Mouse (Mus musculus): ENCODE data around the gene Nhs.

The Nhs gene

DNA sequence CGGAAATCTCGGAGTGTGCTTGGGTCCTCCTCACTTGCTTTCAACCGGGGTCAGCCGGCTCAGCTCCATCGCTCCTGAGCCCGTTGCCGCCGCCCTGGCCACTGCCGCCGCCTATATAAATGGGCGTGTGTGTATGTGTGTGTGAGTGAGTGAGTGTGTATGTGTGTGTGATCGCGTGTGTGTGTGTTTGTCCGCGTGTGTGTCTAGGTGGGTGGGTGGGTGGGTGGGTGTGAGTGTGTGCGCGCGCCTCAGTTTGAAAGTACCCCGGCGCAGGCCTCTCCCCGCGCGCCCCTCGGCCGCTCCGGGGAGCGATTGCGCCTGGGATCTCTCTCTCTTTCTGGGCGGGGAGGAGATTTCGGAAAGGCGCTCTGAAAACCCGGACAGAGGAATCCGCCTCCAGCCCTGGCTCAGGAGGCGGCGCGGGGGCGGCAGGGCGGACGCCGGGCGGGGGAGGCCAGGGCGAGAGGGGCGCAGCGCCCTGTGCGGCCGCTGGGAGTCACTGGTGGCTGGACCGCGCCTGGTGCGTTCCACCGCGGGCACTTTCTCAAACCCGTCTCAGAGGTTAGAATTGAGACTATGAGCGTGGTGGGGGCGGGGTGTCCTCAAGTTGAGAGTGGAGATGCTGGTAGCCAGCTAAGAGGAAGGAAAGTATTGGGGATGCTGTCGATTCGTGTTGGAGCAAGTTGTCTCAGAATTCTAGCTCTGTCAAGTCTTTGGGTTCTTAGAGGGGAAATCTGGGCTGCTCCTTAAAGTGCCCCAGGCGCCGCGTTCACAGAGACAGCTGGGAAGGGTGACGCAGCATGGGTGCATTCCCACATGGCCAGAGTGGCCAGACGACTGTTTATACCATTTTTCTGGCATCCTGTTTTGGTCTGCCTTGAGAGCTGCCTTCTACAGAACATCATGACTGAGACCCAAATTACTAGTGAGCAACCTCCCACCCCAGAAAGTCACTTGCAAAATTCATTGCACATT, at the start of gene Nhs:
Gene Nhs, minus strand, starts transcription at position 94 of the 975 bp plus-strand sequence.
- peak; percentile 47 for DNase-seq

DNA sequence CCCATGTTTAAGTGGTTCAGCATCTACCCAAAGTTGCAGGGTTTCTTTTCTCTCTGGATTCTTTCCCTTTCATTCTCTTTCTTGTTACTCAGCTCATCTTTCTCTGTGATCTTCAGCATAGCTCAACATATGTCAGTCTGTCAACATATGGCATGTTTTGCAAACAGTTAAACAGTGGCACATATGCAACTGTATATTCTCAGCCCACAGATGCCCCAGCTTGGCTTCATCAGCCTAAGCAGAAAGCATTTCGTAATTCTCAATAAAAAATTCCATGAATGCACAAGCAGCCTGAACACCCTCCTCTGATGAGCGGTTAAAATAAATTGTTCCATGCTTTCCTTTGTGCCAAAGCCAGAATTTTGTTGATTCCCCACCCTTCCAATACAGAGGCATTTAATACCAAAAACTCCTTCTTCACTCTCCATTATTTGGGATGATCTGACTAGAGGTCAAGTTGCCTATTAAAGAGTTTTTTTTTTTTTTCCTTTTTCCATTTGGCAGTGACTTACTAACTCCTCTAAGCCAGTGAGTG, 46.9 kb upstream of the Nhs start:
- no peak for DNase-seq

DNA sequence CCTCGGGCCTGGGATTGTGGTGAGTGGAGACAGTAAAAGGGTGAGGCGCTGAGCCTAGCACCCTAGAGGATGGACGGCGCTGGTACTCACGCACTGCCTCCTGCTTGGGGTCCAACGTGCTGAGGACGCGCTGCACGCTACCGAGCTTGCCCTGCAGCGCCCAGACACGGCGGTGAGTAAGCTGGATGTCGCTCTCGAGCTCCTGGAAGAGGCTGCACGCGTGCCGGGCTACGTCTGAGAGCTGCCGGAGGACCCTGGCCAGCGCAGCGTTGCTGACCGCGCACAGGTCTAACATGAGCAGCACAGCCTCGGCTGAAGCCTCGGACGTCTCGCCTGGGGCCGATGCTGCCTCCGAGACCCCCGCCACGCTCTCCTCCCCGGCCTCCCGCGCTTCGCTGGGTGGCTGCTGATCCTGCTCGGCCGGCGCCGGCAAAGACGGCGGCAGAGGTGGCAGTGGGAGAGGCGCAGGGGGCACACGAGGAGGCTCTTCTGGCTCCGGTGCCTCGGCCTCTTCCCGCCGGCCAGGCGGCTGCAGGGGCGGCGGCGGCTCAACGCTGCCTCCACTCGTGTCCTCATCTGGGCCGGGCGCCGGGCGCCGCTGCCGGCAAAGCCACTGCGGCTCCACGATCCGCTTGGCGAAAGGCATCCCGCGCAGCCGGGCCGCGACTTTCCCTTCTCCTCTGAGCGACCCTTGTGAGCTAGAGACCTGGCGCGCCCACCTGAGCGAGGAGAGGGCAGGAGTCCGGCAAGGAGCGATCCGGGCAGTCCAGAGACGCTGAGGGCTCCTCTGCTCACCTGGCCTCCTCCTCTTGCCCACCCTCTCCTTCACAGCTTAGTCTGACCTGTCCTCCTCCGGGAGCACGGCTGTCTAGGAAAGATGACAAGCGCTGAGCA, 540 bp downstream of the Nhs start:
- DNase-seq: peak; percentile 13

DNA sequence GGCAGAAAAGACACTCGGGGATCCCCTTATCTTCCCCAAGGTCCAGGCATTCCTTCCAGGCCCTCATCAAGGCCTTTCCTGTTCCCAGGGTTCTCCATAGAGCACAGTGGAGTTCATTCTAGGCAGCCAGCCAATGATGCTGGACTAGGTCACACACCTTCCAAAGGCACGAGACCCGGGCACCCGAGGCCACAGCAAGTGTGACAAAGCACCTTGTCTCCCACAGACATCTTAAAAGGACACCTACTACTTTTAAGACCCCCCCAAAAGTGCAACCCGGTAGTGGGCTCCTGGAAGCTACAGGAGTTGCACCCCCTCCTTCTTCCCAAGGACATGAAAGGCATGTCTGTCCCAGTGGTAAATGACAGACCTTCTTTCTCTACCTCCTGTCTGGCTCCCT, 1.4 kb downstream of the Nhs start:
- no peak for DNase-seq

DNA sequence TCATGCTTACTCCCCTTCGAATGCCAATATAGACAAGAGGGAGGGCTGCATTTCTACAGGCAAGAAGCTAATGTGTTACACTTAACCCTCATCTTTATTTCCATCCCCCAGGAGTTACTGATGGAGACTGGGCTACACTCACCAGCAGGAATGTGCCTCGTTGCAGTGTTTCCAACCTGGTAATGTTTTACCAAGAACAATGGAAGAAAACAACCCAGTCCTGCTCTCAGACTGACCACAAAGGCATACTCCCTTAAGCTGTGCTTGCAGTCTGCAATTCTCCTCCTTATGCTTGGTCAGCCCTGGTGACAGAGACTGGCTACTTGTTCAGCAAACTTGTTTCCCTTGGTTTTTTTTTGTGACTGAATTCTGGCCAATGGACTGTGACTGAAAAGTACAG, 21.7 kb downstream of the Nhs start:
- no peak for DNase-seq

DNA sequence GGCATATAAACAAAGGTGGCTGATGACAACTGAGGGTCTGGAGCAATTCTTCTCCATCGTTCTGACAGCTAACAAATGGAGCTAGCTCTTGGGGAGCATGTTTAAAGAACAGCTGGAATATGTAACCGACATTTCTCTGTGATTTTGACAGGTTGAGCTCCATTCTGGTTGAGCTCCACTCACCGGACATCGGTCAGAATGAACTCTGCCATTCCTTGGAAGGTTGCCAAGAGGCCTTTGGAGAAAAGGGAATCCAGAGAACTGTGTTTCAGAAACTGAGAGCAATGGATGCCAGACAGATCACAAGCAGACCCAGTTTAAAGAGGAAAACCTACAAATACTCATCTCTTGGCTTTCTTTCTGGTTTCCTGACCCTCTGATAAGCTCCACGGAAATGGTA, 46.3 kb downstream of the Nhs start:
- no peak for DNase-seq

DNA sequence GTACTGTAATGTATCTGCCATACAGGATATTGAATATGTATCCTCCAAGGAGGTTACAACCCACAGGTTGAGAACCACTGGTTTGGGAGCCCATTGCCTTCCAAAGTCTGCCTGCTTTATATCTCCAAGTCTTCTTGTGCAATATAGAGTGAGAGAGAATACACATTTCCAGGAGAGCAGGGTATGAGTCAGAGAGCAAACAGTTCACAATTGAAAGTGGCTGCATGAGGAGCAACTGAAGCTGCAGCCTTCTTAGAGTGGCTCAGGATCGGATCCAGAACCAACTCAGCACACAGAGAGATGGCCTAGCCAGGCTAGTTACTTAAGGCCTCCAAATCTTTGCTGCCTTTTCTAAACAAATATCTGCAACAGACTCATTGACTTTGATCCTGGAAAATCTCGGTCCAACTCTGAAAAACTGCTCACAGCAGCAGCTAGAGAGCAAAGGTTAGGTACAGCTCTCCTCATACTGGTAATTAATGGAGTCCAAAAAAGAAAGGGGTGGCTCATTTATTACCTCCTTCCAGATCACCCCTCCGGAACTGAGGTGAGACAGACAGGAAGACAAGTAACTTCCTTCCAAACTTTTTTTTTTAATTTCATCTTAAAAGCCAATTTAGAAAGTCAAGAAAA, 56.6 kb downstream of the Nhs start:
- DNase-seq: no peak

DNA sequence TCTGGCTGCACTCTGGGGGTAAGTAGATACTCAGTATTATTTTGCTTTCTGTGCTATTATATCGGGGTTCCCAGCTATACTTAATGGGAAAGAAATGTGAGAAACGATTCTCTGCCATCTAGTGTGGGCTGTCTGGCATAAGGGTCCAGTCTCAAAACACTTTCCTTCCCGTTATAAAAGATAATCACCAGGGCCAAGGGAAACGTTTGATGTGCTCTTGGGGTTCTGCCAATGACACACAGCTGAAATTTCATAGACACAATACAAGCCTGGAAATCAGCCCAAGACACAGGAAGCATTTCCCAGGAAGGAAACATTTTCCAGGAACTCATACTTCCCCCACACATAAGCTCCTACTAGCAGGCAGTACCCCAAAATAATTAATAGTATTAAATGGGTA, 61.2 kb downstream of the Nhs start:
- no peak for DNase-seq

DNA sequence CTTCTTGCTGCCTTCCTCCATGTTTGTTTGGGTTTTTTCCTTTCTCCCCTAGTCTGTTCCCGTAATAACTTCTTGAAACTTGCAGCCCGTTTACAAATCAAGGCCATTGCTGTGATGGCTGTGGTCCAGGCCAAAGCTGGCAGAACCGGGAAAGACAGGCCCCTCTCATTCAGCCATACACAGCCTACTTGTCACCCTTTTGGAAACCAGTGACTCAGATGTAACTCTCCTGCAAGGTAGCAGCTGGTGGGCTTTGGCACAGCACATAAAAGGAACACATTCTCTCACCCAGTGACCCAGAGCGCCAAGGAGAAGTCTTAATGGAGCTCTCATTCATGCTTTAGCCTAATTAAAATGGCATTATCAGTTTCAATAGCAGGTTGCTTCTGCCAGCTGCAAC, 72.2 kb downstream of the Nhs start:
- peak; percentile 32 for DNase-seq

DNA sequence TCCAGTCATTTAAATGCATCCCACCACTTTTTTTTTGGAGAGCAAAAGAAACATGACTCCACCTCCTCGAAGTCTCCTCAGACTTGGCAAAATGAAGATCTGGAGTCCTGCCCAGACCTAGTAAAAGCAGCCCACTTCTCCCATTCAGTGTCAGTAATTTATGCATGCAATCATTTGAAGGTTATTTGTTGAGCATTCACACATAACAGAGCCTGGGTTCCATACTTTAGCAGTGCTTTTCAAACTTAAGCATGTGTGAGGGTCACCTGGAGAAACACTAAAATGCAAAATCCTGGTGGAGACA, 73.7 kb downstream of the Nhs start:
- peak; percentile 14 for DNase-seq

DNA sequence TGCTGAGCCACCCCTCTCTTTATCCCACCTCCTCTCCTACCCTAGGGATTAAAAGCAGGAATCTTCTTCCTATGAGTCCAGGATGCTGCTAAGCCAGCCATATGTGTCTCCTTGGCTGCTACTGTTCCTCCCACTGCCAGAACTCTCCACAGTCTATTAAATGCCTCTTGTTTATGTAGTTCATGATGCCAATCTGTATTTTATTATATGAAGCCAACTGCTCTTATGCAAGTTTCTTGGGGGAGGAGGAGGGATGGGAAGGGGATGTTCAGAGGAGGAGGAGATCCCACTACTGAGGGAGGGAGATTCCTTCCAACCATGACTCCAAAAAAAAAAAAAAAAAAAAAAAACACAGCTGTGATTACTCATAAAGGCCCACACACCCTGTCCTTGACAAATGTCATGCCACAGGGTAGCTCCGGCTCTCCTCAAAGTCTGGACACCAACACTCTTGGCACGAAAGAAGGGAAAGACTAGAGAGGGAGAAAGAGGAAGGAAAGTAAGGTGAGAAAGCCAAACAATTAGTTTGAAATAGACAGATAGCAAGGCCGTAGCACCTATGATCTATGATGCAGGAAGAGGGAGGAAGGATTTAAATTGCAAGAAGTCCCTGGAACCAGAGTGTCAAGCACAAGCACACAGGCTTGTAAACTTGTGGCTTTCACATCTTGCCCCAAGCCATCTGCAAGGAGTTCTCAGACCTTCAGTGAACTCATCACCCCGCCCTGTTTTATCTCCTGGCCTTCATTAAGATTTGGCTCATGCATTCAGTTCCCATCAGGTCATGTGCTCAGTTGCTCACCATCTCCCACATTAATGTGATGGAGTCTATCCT, 74.3 kb downstream of the Nhs start:
- no peak for DNase-seq

DNA sequence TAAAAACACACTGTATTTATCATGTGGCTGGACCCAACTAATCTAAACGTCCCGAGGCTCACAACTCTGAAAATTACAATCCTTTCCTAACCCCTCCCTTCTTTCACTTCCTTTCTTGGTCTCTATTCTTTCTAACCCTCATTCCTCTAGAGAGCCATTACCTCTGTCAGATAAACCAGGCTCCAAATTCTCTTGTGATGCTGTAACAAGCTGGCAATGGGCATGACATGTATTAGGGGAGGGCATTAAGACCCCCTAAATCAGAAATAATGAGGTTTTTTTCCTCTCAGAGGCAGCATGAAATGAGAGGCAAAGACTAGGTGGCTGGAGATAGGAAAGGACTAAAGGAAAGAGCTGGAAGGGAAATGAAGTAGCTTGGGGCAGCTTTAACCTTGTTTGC, 96.4 kb downstream of the Nhs start:
- DNase-seq: no peak

DNA sequence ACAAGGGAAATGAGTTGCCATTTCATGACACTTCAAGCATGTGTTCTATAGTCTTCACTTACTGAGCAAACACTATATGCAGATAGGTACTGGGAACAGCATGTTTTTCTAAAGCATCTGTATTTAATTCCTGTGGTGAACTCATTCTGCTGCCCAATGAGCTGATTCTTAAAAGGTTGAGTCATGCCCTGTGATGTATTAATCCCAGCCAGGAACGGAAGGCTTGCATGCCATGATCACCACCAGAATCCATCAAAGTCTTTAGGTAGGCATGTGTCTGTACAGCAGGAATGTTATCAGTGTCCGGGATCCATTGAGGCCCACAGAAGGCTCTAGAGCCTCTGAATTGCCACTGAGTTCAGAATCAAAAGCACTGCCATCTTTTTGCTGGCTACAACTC, 103.9 kb downstream of the Nhs start:
- DNase-seq: no peak

DNA sequence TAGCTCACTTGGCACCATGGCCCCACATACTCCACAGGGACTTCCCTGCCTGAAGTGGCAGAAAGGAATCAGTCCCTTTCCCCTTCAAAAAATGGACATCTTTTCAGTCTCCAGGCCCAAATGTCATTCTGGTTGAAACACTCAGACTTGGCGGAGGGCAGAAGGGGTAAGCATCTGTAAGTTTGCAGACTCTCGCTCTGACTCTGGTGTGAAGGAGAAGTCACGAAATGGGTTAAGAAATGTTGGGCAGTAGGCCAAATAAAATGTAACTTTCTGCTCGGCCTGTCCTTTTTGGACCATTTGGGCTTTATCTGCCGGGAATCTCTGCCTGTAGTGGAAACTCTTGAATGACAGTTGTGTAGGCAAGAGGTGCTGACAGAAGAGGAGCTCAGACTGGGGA, 106.0 kb downstream of the Nhs start:
- no peak for DNase-seq

DNA sequence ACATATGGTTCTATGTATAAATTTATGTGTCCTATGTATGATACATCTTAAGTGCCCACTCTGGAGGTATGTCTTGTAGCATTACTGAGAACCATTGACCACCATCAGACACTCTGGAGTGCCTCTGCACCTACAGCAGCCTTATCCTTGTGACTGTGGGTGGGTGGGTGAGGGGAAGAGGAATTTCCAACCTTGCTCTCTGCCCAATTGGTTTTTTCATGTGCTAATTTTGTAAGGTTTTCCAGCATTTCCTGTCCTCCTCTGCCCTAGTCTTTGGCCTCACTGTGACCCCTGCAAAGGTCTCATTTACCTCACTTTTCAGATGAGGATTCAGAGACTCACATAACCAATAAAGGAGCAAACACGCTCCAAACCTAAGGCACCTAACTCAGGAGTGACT, 107.0 kb downstream of the Nhs start:
- no peak for DNase-seq

DNA sequence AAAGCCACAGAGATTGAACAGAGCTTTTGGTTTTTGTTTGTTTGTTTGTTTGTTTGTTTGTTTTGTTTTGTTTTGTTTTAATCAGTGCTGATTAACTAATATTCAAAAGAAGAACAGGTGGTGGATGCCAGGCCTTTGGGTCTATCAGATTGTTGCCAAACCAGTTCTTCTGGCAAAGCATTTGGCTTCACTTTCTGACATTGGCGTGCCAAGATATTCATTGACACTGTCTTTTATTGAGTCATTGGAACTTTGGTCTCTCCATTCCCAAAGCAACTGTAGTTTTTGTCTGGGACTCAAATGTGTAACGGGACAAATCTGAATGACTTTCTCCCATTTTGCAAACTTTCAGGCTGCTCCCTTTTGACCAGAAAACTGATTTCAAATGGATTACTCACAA, 109.9 kb downstream of the Nhs start:
- DNase-seq: no peak

DNA sequence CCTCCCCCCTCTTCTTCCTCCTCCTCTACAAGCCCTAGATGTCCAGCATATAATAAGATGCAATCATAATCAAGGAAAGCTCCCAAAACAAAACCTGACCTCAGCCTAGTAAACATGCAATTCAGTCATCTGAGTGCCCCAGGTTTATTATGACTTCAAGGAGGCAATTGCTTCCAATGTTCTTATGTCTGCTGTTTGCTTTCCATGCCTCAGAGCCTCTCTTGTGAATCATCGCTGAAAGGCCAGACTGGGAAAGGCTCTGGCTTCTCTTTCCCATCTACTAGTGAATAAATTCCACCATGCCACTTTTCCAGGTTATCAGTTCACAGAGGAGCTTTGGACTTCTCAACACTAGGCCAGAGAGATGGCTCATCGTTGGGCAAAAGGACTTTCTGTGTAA, 114.0 kb downstream of the Nhs start:
- DNase-seq: no peak

DNA sequence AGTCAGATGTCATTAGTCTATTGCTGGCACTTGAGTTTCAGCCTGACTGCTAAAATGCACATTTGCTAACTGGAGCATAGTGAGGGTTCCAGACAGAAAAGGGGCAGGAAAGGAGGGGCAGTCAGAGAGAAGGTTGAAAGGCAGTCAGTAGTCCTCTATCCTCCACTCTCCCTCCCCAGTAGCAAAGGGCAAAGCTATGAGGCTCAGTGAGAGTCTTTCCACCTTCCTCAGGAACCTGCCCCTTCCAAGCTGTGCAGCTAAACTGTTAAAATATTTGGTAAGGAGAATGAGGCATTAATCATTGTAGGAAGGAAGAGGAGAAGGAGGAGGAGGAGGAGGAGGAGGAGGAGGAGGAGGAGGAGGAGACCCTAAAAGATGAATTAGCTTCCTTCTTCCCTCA, 115.4 kb downstream of the Nhs start:
- no peak for DNase-seq

DNA sequence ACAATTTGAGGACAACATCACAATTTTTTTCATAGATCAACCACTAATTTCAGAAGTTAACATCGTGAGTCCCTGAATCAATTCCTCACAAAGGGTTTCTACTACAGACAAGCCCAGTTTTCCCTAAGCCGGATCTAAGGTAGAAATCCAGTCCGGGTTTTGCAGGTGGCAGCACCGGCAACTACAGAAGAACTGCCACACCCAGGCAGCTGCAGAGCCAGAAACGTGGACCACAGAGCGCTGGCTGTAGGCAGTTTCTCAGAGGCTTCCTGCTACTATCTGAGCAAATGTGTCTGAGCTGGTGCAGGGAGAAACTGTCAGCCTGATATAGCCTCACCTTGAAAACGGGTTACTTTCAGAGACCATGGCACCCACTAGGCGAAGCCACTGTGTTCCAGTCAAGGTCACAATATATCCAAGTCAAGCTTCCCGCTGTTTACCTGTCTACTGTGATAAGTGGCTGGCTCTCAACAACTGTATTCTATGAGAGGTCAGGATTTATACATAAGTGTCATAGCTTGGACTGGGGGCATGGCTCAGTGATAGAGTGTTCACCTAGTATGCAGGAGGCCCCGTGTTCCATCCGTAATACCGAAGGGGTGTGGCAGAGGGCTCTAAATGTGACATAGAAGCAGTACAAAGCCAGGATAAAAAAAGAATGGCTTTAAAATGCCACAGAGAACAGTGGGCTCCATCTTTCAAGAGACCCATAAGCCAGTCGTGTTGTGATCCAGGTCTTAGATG, 134.1 kb downstream of the Nhs start:
- peak; percentile 5 for DNase-seq

DNA sequence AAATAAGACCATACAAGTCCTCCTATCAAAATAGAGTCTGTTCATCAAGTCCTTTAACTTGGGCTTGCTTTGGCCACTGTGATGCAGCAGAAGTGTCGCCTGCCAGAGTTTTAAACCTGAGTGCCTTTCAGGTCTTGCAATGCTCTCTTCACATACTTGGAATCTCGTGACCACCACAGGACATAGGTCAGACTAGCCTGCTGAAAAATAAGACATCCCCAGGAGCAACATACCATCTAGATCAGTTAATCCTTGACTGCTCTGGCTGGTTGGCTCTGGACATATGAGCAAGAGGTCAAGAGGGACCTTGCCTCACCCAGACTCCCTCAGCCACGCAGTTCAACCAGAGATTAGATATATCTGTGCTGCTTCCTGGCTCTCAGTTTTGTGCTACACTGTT, 137.8 kb downstream of the Nhs start:
- DNase-seq: no peak

DNA sequence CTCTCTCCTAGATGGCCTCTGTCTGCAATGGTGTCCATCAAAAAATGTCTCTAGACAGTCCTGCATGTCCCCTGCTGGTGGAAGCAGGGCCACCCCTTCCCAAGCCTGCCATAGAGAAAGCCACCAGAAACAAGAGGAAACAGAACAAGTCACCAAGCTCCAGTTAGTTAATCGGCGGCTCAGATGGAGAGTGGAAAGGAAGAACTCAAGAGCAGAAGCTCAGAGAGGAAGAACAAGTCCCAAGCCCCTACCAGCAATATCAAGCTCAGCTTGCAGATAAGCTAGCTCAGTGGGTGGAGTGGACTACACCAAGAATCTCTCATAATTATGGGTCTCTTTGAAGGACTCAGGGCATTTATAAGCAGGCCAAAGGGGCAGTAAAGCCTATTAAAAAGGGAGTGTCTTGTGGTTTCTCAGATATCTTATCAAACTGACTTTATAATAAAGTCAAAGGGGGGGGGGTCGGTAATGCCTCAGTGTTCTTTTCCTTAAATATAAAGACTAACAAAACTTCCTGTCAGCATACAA, 139.4 kb downstream of the Nhs start:
- no peak for DNase-seq

Data from right cerebral cortex, postnatal 4 days (tissue).